Mouse (Mus musculus): Measurements from ENCODE around the gene Plk5.

- TF ChIP-seq CTCF (IDR thresholded peaks at IDR 0.05; ENCODE audit: insufficient read depth, low read length), result peak; percentile 33
- TF ChIP-seq POLR2A (IDR thresholded peaks at IDR 0.05; ENCODE audit: borderline replicate concordance, extremely low read depth, low read depth, low read length), result no peak
Observed at GRCm38 (mm10) chr10:80377716-80378115, 21.5 kb downstream of the Plk5 start.

Measured in lung, adult 2 months (tissue).